Mouse (Mus musculus): Measurements from ENCODE around the gene Krtap17-1.

The Krtap17-1 gene

DNA sequence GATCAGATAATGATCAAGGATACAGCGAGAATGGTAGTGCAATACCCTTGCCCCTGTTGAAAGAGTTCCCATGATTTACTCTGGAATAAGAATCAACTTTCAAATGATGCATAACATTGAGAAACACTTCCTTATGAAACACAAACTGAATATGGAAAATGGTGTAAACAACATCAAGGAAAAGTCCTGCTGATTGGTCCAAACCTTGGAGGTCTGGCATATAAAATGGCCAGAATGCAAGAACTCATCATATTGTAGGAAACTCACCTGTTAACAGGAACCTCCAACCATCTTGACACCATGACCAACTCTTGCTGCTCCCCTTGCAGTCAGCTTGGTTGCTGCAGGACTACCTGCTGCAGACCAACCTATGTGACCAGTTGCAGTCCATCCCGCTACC, 45.6 kb downstream of the Krtap17-1 start, which contains the start of gene Krtap9-5:
Krtap9-5 (plus strand) TSS at position 301 of the 400 bp plus-strand sequence.
- no peak for DNase-seq
